Mouse (Mus musculus): ENCODE data around the gene Dcxr. TPM values are rescaled to one million over a fixed set of nuclear protein-coding genes. Genes with fewer than 3 reads are reported as not detected.

Gene Dcxr
- polyA plus RNA-seq, 1 experiment, result 21.2 TPM

GRCm38 (mm10) chr11:120707969-120708368, 19.1 kb downstream of the Dcxr start:
- no peaks in the 10 kb centered on the region for H3K79me2 ChIP-seq (ENCODE audit: control insufficient read depth, insufficient read depth)
- H3K4me2 ChIP-seq (ENCODE audit: low read depth), result no peak overlapping the region
- H3ac ChIP-seq (ENCODE audit: control insufficient read depth, insufficient read length), result no peak overlapping the region
- H3K27me3 ChIP-seq (ENCODE audit: control insufficient read depth, insufficient read depth, insufficient read length), result no peaks in the 10 kb centered on the region
- no peaks in the 10 kb centered on the region for H3K36me3 ChIP-seq (ENCODE audit: control insufficient read depth, insufficient read depth)
- TF ChIP-seq CEBPB (IDR thresholded peaks at IDR 0.05; ENCODE audit: insufficient read depth, poor library complexity, severe bottlenecking) (no peak), TCF12 (IDR thresholded peaks at IDR 0.05; ENCODE audit: insufficient read depth, poor library complexity, severe bottlenecking) (no peak), MYOG (IDR thresholded peaks at IDR 0.05; ENCODE audit: control insufficient read depth in 1 of 3, insufficient read depth in 1 of 3, insufficient read length in 2 of 3, low read depth in 2 of 3) (no peak), MYOD1 (IDR thresholded peaks at IDR 0.05; ENCODE audit: control insufficient read depth in 1 of 3, insufficient read length in 2 of 3, low read depth in 2 of 3) (no peak), USF1 (IDR thresholded peaks at IDR 0.05; ENCODE audit: low read depth) (no peak), POLR2AphosphoS2 (IDR thresholded peaks at IDR 0.05; ENCODE audit: insufficient read length, low read depth) (no peak), E2F4 (IDR thresholded peaks at IDR 0.05; ENCODE audit: insufficient read depth) (no peak), POLR2A (IDR thresholded peaks at IDR 0.05; ENCODE audit: insufficient read length, low read depth) (no peak), REST (IDR thresholded peaks at IDR 0.05; ENCODE audit: insufficient read depth, insufficient read length) (no peak), SRF (IDR thresholded peaks at IDR 0.05; ENCODE audit: control insufficient read depth, insufficient read length, low read depth) (no peak), MAX (IDR thresholded peaks at IDR 0.05; ENCODE audit: low read depth) (no peak), TCF3 (IDR thresholded peaks at IDR 0.05; ENCODE audit: insufficient read length, low read depth) (no peak)
- H3K4me3 ChIP-seq, result no peak overlapping the region

- H3K4me2 ChIP-seq (ENCODE audit: low read depth), result no peak overlapping the region
- no peaks in the 10 kb centered on the region for H3K79me2 ChIP-seq (ENCODE audit: control insufficient read depth, insufficient read depth)
- H3K36me3 ChIP-seq (ENCODE audit: control insufficient read depth, insufficient read depth), result peaks cover 3% of the 10 kb centered on the region
- H3ac ChIP-seq (ENCODE audit: control insufficient read depth, insufficient read length), result no peak overlapping the region
- TF ChIP-seq POLR2AphosphoS2 (IDR thresholded peaks at IDR 0.05; ENCODE audit: insufficient read length, low read depth) (no peak), TCF3 (IDR thresholded peaks at IDR 0.05; ENCODE audit: insufficient read length, low read depth) (no peak), CEBPB (IDR thresholded peaks at IDR 0.05; ENCODE audit: insufficient read depth, poor library complexity, severe bottlenecking) (no peak), MYOD1 (IDR thresholded peaks at IDR 0.05; ENCODE audit: control insufficient read depth in 1 of 3, insufficient read length in 2 of 3, low read depth in 2 of 3) (no peak)
- no peak overlapping the region for H3K4me3 ChIP-seq
- H3K27me3 ChIP-seq (ENCODE audit: control insufficient read depth, insufficient read depth, insufficient read length), result no peaks in the 10 kb centered on the region
Observed at GRCm38 (mm10) chr11:120707225-120707624, 19.9 kb downstream of the Dcxr start.

- Histone ChIP-seq H3ac (ENCODE audit: control insufficient read depth, insufficient read length) (no peak overlapping the region), H3K27me3 (ENCODE audit: control insufficient read depth, insufficient read depth, insufficient read length) (no peaks in the 10 kb centered on the region), H3K36me3 (ENCODE audit: control insufficient read depth, insufficient read depth) (peaks cover 3% of the 10 kb centered on the region), H3K4me2 (ENCODE audit: low read depth) (no peak overlapping the region), H3K79me2 (ENCODE audit: control insufficient read depth, insufficient read depth) (no peaks in the 10 kb centered on the region), H3K4me3 (no peak overlapping the region)
- no peak for TF ChIP-seq REST (IDR thresholded peaks at IDR 0.05; ENCODE audit: insufficient read depth, insufficient read length)
- no peak for TF ChIP-seq SRF (IDR thresholded peaks at IDR 0.05; ENCODE audit: control insufficient read depth, insufficient read length, low read depth)
- TF ChIP-seq TCF12 (IDR thresholded peaks at IDR 0.05; ENCODE audit: insufficient read depth, poor library complexity, severe bottlenecking), result no peak
- TF ChIP-seq CEBPB (IDR thresholded peaks at IDR 0.05; ENCODE audit: insufficient read depth, poor library complexity, severe bottlenecking), result no peak
- no peak for TF ChIP-seq USF1 (IDR thresholded peaks at IDR 0.05; ENCODE audit: low read depth)
- no peak for TF ChIP-seq MAX (IDR thresholded peaks at IDR 0.05; ENCODE audit: low read depth)
- TF ChIP-seq POLR2A (IDR thresholded peaks at IDR 0.05; ENCODE audit: insufficient read length, low read depth), result no peak
Observed at GRCm38 (mm10) chr11:120706120-120706519, 21.0 kb downstream of the Dcxr start.

- Histone ChIP-seq H3K4me3 (no peak overlapping the region), H3K27me3 (ENCODE audit: control insufficient read depth, insufficient read depth, insufficient read length) (no peaks in the 10 kb centered on the region), H3K36me3 (ENCODE audit: control insufficient read depth, insufficient read depth) (peaks cover 3% of the 10 kb centered on the region), H3ac (ENCODE audit: control insufficient read depth, insufficient read length) (no peak overlapping the region), H3K4me2 (ENCODE audit: low read depth) (no peak overlapping the region), H3K79me2 (ENCODE audit: control insufficient read depth, insufficient read depth) (no peaks in the 10 kb centered on the region)
- TF ChIP-seq MYOG (IDR thresholded peaks at IDR 0.05; ENCODE audit: control insufficient read depth in 1 of 3, insufficient read depth in 1 of 3, insufficient read length in 2 of 3, low read depth in 2 of 3), result no peak
Observed at GRCm38 (mm10) chr11:120704486-120705325, 22.4 kb downstream of the Dcxr start.

- no peak overlapping the region for H3K4me2 ChIP-seq (ENCODE audit: low read depth)
- H3K79me2 ChIP-seq (ENCODE audit: control insufficient read depth, insufficient read depth), result no peaks in the 10 kb centered on the region
- TF ChIP-seq MAX (IDR thresholded peaks at IDR 0.05; ENCODE audit: low read depth), result no peak
- no peak for TF ChIP-seq POLR2A (IDR thresholded peaks at IDR 0.05; ENCODE audit: insufficient read length, low read depth)
- TF ChIP-seq USF1 (IDR thresholded peaks at IDR 0.05; ENCODE audit: low read depth), result no peak
- TF ChIP-seq CEBPB (IDR thresholded peaks at IDR 0.05; ENCODE audit: insufficient read depth, poor library complexity, severe bottlenecking), result no peak
- no peak for TF ChIP-seq SRF (IDR thresholded peaks at IDR 0.05; ENCODE audit: control insufficient read depth, insufficient read length, low read depth)
- no peak for TF ChIP-seq E2F4 (IDR thresholded peaks at IDR 0.05; ENCODE audit: insufficient read depth)
- no peak for TF ChIP-seq MYOG (IDR thresholded peaks at IDR 0.05; ENCODE audit: control insufficient read depth in 1 of 3, insufficient read depth in 1 of 3, insufficient read length in 2 of 3, low read depth in 2 of 3)
- TF ChIP-seq TCF12 (IDR thresholded peaks at IDR 0.05; ENCODE audit: insufficient read depth, poor library complexity, severe bottlenecking), result no peak
- TF ChIP-seq POLR2AphosphoS2 (IDR thresholded peaks at IDR 0.05; ENCODE audit: insufficient read length, low read depth), result no peak
- TF ChIP-seq REST (IDR thresholded peaks at IDR 0.05; ENCODE audit: insufficient read depth, insufficient read length), result no peak
- TF ChIP-seq TCF3 (IDR thresholded peaks at IDR 0.05; ENCODE audit: insufficient read length, low read depth), result no peak
- TF ChIP-seq MYOD1 (IDR thresholded peaks at IDR 0.05; ENCODE audit: control insufficient read depth in 1 of 3, insufficient read length in 2 of 3, low read depth in 2 of 3), result no peak
- H3K4me3 ChIP-seq, result no peak overlapping the region
- H3K27me3 ChIP-seq (ENCODE audit: control insufficient read depth, insufficient read depth, insufficient read length), result no peaks in the 10 kb centered on the region
- H3ac ChIP-seq (ENCODE audit: control insufficient read depth, insufficient read length), result no peak overlapping the region
- peaks cover 3% of the 10 kb centered on the region for H3K36me3 ChIP-seq (ENCODE audit: control insufficient read depth, insufficient read depth)
Observed at GRCm38 (mm10) chr11:120703696-120704454, 23.2 kb downstream of the Dcxr start.

Measured in myocyte (in vitro differentiated cells).